Mouse (Mus musculus): ENCODE data around the gene Ptp4a2. TPM values are rescaled to one million over a fixed set of nuclear protein-coding genes. Genes with fewer than 3 reads are reported as not detected.

The Ptp4a2 gene
- total and polyA plus RNA-seq, 3 experiments: 37.5 to 712 (median 464) TPM

- DNase-seq (ENCODE audit: low spot score) (no peak), ATAC-seq (ENCODE audit: extremely low read depth, insufficient number of reproducible peaks, low FRiP score, poor library complexity, severe bottlenecking) (no peak)
- Histone ChIP-seq H3K4me1 (ENCODE audit: insufficient read depth, low read depth, low read length) (peaks cover 36% of the 10 kb centered on the region), H3K9me3 (replicated peaks) (no peaks in the 10 kb centered on the region), H3K36me3 (replicated peaks) (peaks cover 43% of the 10 kb centered on the region), H3K4me3 (ENCODE audit: low read depth, low read length) (no peak overlapping the region), H3K27me3 (ENCODE audit: insufficient read depth, low read length) (no peaks in the 10 kb centered on the region)
- TF ChIP-seq POLR2AphosphoS5 (IDR thresholded peaks at IDR 0.05; ENCODE audit: insufficient replicate concordance, low read depth, low read length) (no peak), CTCF (IDR thresholded peaks at IDR 0.05; ENCODE audit: low read depth, low read length) (no peak), GATA2 (IDR thresholded peaks at IDR 0.05; ENCODE audit: borderline replicate concordance, low read depth, low read length) (no peak), GATA1 (IDR thresholded peaks at IDR 0.05; ENCODE audit: borderline replicate concordance, low read length) (no peak), TAL1 (conservative IDR thresholded peaks at IDR 0.05; ENCODE audit: low read depth, low read length) (no peak)
Observed at GRCm38 (mm10) chr4:129835296-129835695, 24.3 kb downstream of the Ptp4a2 start.

DNA sequence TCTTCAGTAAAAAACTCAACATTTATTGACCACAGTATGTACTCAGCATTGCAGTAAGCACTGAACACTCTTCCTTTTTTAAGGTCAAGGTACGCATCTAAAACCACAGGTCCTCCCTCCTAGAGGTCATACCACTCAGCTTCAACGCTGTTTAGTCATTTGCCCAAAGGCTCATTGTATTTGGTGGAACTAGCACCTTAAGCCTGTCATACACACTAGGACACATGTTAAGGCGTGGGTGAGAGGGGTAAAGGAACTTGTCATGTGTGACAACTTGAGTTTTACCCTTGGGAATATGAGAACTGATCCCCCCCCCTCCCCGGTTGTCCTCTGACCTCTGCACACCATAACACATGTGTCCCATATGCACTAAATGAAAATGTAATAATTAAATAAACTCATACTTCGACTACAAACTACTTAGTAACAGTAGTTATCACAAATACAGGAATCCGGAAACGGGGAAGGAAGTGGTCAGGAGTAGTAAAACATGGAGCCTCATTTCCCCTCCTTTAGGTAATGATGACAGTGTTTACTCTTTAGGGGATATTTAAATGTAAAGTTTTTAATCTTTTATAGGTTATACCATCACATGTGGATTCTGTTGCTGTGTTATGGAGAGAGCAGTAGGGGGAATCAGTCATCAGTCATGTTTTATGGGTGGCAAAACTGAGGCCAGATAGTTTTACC lies 29.0 kb downstream of the Ptp4a2 start:
- peaks cover 66% of the 10 kb centered on the region for H3K36me3 ChIP-seq (replicated peaks)
- TF ChIP-seq POLR2AphosphoS5 (IDR thresholded peaks at IDR 0.05; ENCODE audit: insufficient replicate concordance, low read depth, low read length): no peak
- no peak for TF ChIP-seq CTCF (IDR thresholded peaks at IDR 0.05; ENCODE audit: low read depth, low read length)
- no peak for TF ChIP-seq GATA2 (IDR thresholded peaks at IDR 0.05; ENCODE audit: borderline replicate concordance, low read depth, low read length)
- no peak for TF ChIP-seq TAL1 (conservative IDR thresholded peaks at IDR 0.05; ENCODE audit: low read depth, low read length)
- TF ChIP-seq GATA1 (IDR thresholded peaks at IDR 0.05; ENCODE audit: borderline replicate concordance, low read length): no peak
- H3K9me3 ChIP-seq (replicated peaks): no peaks in the 10 kb centered on the region
- no peak overlapping the region for H3K4me3 ChIP-seq (ENCODE audit: low read depth, low read length)
- ATAC-seq (ENCODE audit: extremely low read depth, insufficient number of reproducible peaks, low FRiP score, poor library complexity, severe bottlenecking) (no peak), DNase-seq (ENCODE audit: low spot score) (no peak)
- no peaks in the 10 kb centered on the region for H3K27me3 ChIP-seq (ENCODE audit: insufficient read depth, low read length)
- peaks cover 11% of the 10 kb centered on the region for H3K4me1 ChIP-seq (ENCODE audit: insufficient read depth, low read depth, low read length)

GRCm38 (mm10) chr4:129846823-129847222 lies 35.8 kb downstream of the Ptp4a2 start:
- Histone ChIP-seq H3K4me1 (ENCODE audit: insufficient read depth, low read depth, low read length) (no peaks in the 10 kb centered on the region; the same call in 1 of the 2 replicates), H3K4me3 (ENCODE audit: low read depth, low read length) (no peak overlapping the region), H3K27me3 (ENCODE audit: insufficient read depth, low read length) (no peaks in the 10 kb centered on the region), H3K36me3 (replicated peaks) (peaks cover 90% of the 10 kb centered on the region), H3K9me3 (replicated peaks) (no peaks in the 10 kb centered on the region)
- DNase-seq (ENCODE audit: low spot score) (no peak), ATAC-seq (ENCODE audit: extremely low read depth, insufficient number of reproducible peaks, low FRiP score, poor library complexity, severe bottlenecking) (no peak)
- TF ChIP-seq GATA2 (IDR thresholded peaks at IDR 0.05; ENCODE audit: borderline replicate concordance, low read depth, low read length) (no peak), GATA1 (IDR thresholded peaks at IDR 0.05; ENCODE audit: borderline replicate concordance, low read length) (no peak), POLR2AphosphoS5 (IDR thresholded peaks at IDR 0.05; ENCODE audit: insufficient replicate concordance, low read depth, low read length) (no peak), CTCF (IDR thresholded peaks at IDR 0.05; ENCODE audit: low read depth, low read length) (no peak), TAL1 (conservative IDR thresholded peaks at IDR 0.05; ENCODE audit: low read depth, low read length) (no peak)

GRCm38 (mm10) chr4:129850491-129850890 lies 39.5 kb downstream of the Ptp4a2 start:
- TF ChIP-seq TAL1 (conservative IDR thresholded peaks at IDR 0.05; ENCODE audit: low read depth, low read length): no peak
- TF ChIP-seq CTCF (IDR thresholded peaks at IDR 0.05; ENCODE audit: low read depth, low read length): no peak
- TF ChIP-seq GATA2 (IDR thresholded peaks at IDR 0.05; ENCODE audit: borderline replicate concordance, low read depth, low read length): no peak
- Histone ChIP-seq H3K4me3 (ENCODE audit: low read depth, low read length) (no peak overlapping the region), H3K36me3 (replicated peaks) (peaks cover 89% of the 10 kb centered on the region), H3K9me3 (replicated peaks) (no peaks in the 10 kb centered on the region), H3K4me1 (ENCODE audit: insufficient read depth, low read depth, low read length) (peaks cover 2% of the 10 kb centered on the region; the same call in 1 of the 2 replicates), H3K27me3 (ENCODE audit: insufficient read depth, low read length) (no peaks in the 10 kb centered on the region)
- no peak for DNase-seq (ENCODE audit: low spot score)
- no peak for ATAC-seq (ENCODE audit: extremely low read depth, insufficient number of reproducible peaks, low FRiP score, poor library complexity, severe bottlenecking)

DNA sequence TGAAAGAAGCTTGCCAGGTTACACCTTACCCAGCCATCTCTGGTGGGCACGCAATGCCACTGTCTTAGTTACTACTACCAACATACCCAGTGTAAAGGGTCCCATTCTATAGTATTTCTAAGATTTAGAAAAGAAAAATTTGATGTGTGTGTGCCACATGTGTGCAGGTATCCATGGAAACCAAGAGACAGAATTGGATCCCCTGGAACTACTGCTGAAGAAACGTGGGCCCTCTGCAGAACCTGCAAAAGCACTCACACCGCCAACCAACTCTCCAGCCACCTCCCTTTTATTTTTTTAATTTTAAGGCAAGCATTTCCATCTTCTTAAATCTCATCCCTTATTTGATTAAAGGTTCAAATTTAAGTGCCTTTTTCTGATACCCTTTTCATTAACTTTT lies 40.8 kb downstream of the Ptp4a2 start:
- TF ChIP-seq POLR2AphosphoS5 (IDR thresholded peaks at IDR 0.05; ENCODE audit: insufficient replicate concordance, low read depth, low read length): no peak
- no peak for TF ChIP-seq GATA2 (IDR thresholded peaks at IDR 0.05; ENCODE audit: borderline replicate concordance, low read depth, low read length)
- no peak for TF ChIP-seq CTCF (IDR thresholded peaks at IDR 0.05; ENCODE audit: low read depth, low read length)
- TF ChIP-seq TAL1 (conservative IDR thresholded peaks at IDR 0.05; ENCODE audit: low read depth, low read length): no peak
- ATAC-seq (ENCODE audit: extremely low read depth, insufficient number of reproducible peaks, low FRiP score, poor library complexity, severe bottlenecking): no peak
- peaks cover 78% of the 10 kb centered on the region for H3K36me3 ChIP-seq (replicated peaks)
- DNase-seq (ENCODE audit: low spot score): no peak
- no peaks in the 10 kb centered on the region for H3K9me3 ChIP-seq (replicated peaks)
- no peaks in the 10 kb centered on the region for H3K27me3 ChIP-seq (ENCODE audit: insufficient read depth, low read length)
- no peak overlapping the region for H3K4me3 ChIP-seq (ENCODE audit: low read depth, low read length)
- peaks cover 2% of the 10 kb centered on the region; the same call in 1 of the 2 replicates for H3K4me1 ChIP-seq (ENCODE audit: insufficient read depth, low read depth, low read length)

DNA sequence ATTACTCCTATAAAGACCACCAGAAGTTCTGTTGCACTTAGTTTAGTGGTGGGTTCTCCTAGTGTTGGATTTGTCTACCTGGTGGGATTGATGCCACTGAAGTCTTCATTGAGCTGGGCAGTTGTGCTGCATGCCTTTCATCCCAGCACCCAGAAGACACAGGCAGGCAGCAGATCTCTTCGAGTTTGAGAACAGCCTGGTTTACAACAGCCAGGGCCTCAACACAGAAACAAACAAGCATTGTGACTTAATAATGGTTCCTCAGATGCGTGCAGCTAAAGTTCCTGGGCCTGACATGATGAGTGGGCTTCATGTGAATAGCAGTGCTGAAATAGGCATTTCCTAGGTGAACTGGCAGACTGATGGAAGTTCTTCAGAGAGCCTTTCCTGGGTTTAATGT lies 42.0 kb downstream of the Ptp4a2 start:
- Histone ChIP-seq H3K27me3 (ENCODE audit: insufficient read depth, low read length) (no peaks in the 10 kb centered on the region), H3K36me3 (replicated peaks) (peaks cover 75% of the 10 kb centered on the region), H3K4me1 (ENCODE audit: insufficient read depth, low read depth, low read length) (peaks cover 2% of the 10 kb centered on the region; the same call in 1 of the 2 replicates), H3K9me3 (replicated peaks) (no peaks in the 10 kb centered on the region), H3K4me3 (ENCODE audit: low read depth, low read length) (no peak overlapping the region)
- DNase-seq (ENCODE audit: low spot score) (no peak), ATAC-seq (ENCODE audit: extremely low read depth, insufficient number of reproducible peaks, low FRiP score, poor library complexity, severe bottlenecking) (no peak)
- TF ChIP-seq GATA1 (IDR thresholded peaks at IDR 0.05; ENCODE audit: borderline replicate concordance, low read length): no peak
- TF ChIP-seq CTCF (IDR thresholded peaks at IDR 0.05; ENCODE audit: low read depth, low read length): no peak
- TF ChIP-seq TAL1 (conservative IDR thresholded peaks at IDR 0.05; ENCODE audit: low read depth, low read length): no peak
- no peak for TF ChIP-seq GATA2 (IDR thresholded peaks at IDR 0.05; ENCODE audit: borderline replicate concordance, low read depth, low read length)
- TF ChIP-seq POLR2AphosphoS5 (IDR thresholded peaks at IDR 0.05; ENCODE audit: insufficient replicate concordance, low read depth, low read length): no peak
